Mouse (Mus musculus) C2C12 (cell line): ENCODE measurements around the gene Rbm34.

ENCODE experiments used
- CTCF ChIP-seq: IDR thresholded peaks from one replicate; pipeline ENCODE4 v1.5.1; 2011; ENCODE audit not compliant: control insufficient read depth, insufficient read depth, insufficient read length
- FOSL1 ChIP-seq: IDR thresholded peaks from one replicate; pipeline ENCODE4 v1.8.0; 2011; ENCODE audit warnings: mild to moderate bottlenecking, low read length; ENCODE audit not compliant: poor library complexity, insufficient read depth, severe bottlenecking

GRCm38 (mm10) chr8:126951900-126952636, 18.8 kb downstream of the Rbm34 start:
- TF ChIP-seq CTCF (no peak), FOSL1 (no peak)
